Mouse (Mus musculus): ENCODE results near the gene Iqcj. TPM values are rescaled to one million over a fixed set of nuclear protein-coding genes. Genes with fewer than 3 reads are reported as not detected.

The Iqcj gene
- polyA plus RNA-seq, 1 experiment, result not detected

DNA sequence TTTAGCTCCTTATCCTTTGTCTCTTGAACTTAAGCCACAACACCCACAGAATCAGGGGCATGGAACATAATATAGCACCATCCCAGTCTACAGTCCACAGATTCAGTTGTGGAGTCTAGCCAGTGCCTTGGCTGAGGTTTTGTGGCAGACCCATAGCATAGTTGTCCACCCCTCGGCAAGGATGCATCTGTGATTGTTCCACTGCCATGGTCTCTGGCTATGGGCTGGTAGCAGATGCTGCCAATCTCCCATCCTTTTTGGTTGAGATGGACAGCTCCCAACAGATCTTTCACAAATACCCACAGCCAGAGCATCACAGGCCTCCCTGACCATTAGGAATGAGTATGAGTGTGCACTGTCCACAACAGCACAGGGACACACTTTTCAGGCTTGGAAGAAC, 5.8 kb upstream of the Iqcj start:
- Histone ChIP-seq H3K4me3 (ENCODE audit: low read depth, low read length) (no peak overlapping the region), H3K4me1 (ENCODE audit: control insufficient read depth, insufficient read depth, insufficient read length, low read length) (no peaks in the 10 kb centered on the region), H3K36me3 (ENCODE audit: control insufficient read depth, insufficient read depth, low read length) (no peaks in the 10 kb centered on the region), H3K27ac (ENCODE audit: insufficient read depth, low read depth, low read length) (no peak overlapping the region), H3K27me3 (ENCODE audit: control insufficient read depth, insufficient read depth, low read length) (no peaks in the 10 kb centered on the region)
- WGBS, result 67% methylated on average over 1 of the region's 1 CpGs
- no peak for TF ChIP-seq POLR2A (IDR thresholded peaks at IDR 0.05; ENCODE audit: low read depth, low read length)
- TF ChIP-seq CTCF (IDR thresholded peaks at IDR 0.05; ENCODE audit: extremely low read depth, insufficient read length, insufficient replicate concordance, low read depth, low read length), result no peak

DNA sequence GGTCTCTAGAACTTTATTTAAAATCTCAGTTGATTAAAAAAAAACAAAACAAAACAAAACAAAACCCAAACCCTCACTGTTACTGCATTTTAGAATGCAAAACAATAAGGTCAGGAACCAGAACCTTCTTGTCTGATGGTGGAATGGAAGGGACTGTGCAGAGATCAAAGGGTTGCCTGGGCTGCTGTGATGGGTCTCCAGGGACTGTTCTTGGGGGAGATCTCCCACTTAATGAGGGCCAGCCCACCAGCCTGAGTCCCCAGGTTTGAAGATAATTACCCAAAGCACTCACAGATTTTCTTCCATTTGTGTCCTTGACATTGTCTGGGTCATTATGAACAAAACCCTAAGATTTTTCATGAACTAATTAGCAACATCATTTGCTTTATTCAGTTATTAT, 4.8 kb upstream of the Iqcj start:
- Histone ChIP-seq H3K27me3 (ENCODE audit: control insufficient read depth, insufficient read depth, low read length) (no peaks in the 10 kb centered on the region), H3K36me3 (ENCODE audit: control insufficient read depth, insufficient read depth, low read length) (no peaks in the 10 kb centered on the region), H3K27ac (ENCODE audit: insufficient read depth, low read depth, low read length) (no peak overlapping the region), H3K4me1 (ENCODE audit: control insufficient read depth, insufficient read depth, insufficient read length, low read length) (no peaks in the 10 kb centered on the region), H3K4me3 (ENCODE audit: low read depth, low read length) (no peak overlapping the region)
- TF ChIP-seq CTCF (IDR thresholded peaks at IDR 0.05; ENCODE audit: extremely low read depth, insufficient read length, insufficient replicate concordance, low read depth, low read length) (no peak), POLR2A (IDR thresholded peaks at IDR 0.05; ENCODE audit: low read depth, low read length) (no peak)

DNA sequence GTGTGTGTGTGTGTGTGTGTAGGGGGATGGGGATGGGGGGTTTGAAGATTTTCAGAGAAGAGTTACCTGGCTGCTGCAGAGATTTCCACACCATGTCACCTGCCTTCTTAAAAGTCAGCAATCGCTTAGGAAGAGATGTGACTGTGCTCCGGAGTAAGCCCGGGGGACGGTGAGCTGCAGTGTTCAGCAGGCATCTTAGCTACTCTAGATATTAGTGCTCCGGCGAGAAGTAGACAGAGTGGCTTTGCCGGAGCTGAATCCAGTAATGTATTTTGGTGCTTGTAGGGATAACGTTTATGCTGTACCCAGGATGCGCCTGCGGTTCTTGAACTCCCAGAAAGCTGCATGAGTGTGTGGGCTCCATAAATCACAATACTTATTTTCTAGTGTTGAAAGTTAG, 748 bp downstream of the Iqcj start:
- WGBS, result 89% methylated on average over 10 of the region's 10 CpGs
- Histone ChIP-seq H3K27me3 (ENCODE audit: control insufficient read depth, insufficient read depth, low read length) (no peaks in the 10 kb centered on the region), H3K4me3 (ENCODE audit: low read depth, low read length) (no peak overlapping the region), H3K4me1 (ENCODE audit: control insufficient read depth, insufficient read depth, insufficient read length, low read length) (no peaks in the 10 kb centered on the region), H3K27ac (ENCODE audit: insufficient read depth, low read depth, low read length) (no peak overlapping the region), H3K36me3 (ENCODE audit: control insufficient read depth, insufficient read depth, low read length) (no peaks in the 10 kb centered on the region)
- TF ChIP-seq POLR2A (IDR thresholded peaks at IDR 0.05; ENCODE audit: low read depth, low read length) (no peak), CTCF (IDR thresholded peaks at IDR 0.05; ENCODE audit: extremely low read depth, insufficient read length, insufficient replicate concordance, low read depth, low read length) (no peak)

DNA sequence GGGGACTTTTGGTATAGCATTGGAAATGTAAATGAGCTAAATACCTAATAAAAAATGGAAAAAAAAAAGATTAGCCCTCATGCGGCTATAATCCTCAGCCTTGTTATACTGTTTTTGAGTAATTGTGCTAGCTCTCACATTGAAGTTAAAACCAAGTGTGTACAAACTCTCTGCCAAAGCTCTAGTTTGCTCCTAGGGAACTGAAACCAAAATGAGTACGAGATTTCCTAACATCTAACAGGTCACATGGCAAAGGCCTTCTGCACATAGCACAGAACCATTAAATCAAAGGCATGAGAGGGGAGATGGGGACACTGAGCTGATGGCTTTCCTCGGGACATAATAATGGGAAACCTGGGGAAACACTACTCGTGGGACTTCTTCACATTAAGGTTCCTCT, 10.5 kb downstream of the Iqcj start:
- Histone ChIP-seq H3K27me3 (ENCODE audit: control insufficient read depth, insufficient read depth, low read length) (no peaks in the 10 kb centered on the region), H3K36me3 (ENCODE audit: control insufficient read depth, insufficient read depth, low read length) (no peaks in the 10 kb centered on the region), H3K27ac (ENCODE audit: insufficient read depth, low read depth, low read length) (no peak overlapping the region), H3K4me3 (ENCODE audit: low read depth, low read length) (no peak overlapping the region), H3K4me1 (ENCODE audit: control insufficient read depth, insufficient read depth, insufficient read length, low read length) (no peaks in the 10 kb centered on the region)
- no peak for TF ChIP-seq POLR2A (IDR thresholded peaks at IDR 0.05; ENCODE audit: low read depth, low read length)
- TF ChIP-seq CTCF (IDR thresholded peaks at IDR 0.05; ENCODE audit: extremely low read depth, insufficient read length, insufficient replicate concordance, low read depth, low read length), result no peak
- 70% methylated on average over 4 of the region's 4 CpGs for WGBS

DNA sequence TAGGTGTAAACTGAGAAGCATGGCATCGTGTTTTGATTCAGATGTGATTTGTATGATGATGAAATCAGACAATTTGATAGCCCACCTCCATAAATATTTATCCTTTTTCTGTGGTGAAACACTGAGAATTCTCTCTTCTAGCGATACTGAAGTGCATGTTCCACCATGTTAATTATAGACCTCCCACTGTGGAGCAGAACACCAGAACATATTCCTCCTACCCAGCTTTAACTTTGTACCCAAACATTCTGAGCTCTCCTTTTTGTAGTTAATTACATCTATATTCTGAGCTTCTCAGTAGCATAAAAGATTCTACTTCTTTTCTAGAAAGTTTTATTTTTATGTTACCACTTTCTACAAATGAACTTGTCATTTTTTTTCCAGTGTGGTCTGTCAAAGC, 16.6 kb downstream of the Iqcj start:
- Histone ChIP-seq H3K27ac (ENCODE audit: insufficient read depth, low read depth, low read length) (no peak overlapping the region), H3K27me3 (ENCODE audit: control insufficient read depth, insufficient read depth, low read length) (no peaks in the 10 kb centered on the region), H3K36me3 (ENCODE audit: control insufficient read depth, insufficient read depth, low read length) (no peaks in the 10 kb centered on the region), H3K4me1 (ENCODE audit: control insufficient read depth, insufficient read depth, insufficient read length, low read length) (no peaks in the 10 kb centered on the region), H3K4me3 (ENCODE audit: low read depth, low read length) (no peak overlapping the region)
- TF ChIP-seq CTCF (IDR thresholded peaks at IDR 0.05; ENCODE audit: extremely low read depth, insufficient read length, insufficient replicate concordance, low read depth, low read length), result no peak
- TF ChIP-seq POLR2A (IDR thresholded peaks at IDR 0.05; ENCODE audit: low read depth, low read length), result no peak
- 75% methylated on average over 2 of the region's 2 CpGs for WGBS

DNA sequence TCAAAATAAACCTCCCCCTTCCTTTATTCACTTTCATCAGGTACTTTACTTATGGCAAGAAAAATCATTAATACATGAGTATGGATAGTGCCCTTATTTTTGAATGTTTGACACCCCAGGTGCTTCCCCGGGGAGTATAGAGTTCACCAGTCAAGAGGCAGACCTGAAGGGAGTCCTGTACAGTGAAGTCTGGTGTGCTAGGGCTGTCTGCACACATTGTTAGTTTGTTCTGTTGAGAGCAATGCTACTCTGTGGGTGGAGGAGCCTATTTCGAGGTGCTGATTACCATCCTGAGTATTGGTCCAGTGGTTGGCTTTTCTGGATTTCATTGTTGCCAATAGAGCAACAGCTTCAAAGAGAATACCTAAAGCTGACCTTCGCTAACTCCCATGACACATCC, 26.1 kb downstream of the Iqcj start:
- Histone ChIP-seq H3K27ac (ENCODE audit: insufficient read depth, low read depth, low read length) (no peak overlapping the region), H3K36me3 (ENCODE audit: control insufficient read depth, insufficient read depth, low read length) (no peaks in the 10 kb centered on the region), H3K4me1 (ENCODE audit: control insufficient read depth, insufficient read depth, insufficient read length, low read length) (no peaks in the 10 kb centered on the region), H3K4me3 (ENCODE audit: low read depth, low read length) (no peak overlapping the region), H3K27me3 (ENCODE audit: control insufficient read depth, insufficient read depth, low read length) (no peaks in the 10 kb centered on the region)
- no peak for TF ChIP-seq CTCF (IDR thresholded peaks at IDR 0.05; ENCODE audit: extremely low read depth, insufficient read length, insufficient replicate concordance, low read depth, low read length)
- no peak for TF ChIP-seq POLR2A (IDR thresholded peaks at IDR 0.05; ENCODE audit: low read depth, low read length)
- 76% methylated on average over 3 of the region's 3 CpGs for WGBS

DNA sequence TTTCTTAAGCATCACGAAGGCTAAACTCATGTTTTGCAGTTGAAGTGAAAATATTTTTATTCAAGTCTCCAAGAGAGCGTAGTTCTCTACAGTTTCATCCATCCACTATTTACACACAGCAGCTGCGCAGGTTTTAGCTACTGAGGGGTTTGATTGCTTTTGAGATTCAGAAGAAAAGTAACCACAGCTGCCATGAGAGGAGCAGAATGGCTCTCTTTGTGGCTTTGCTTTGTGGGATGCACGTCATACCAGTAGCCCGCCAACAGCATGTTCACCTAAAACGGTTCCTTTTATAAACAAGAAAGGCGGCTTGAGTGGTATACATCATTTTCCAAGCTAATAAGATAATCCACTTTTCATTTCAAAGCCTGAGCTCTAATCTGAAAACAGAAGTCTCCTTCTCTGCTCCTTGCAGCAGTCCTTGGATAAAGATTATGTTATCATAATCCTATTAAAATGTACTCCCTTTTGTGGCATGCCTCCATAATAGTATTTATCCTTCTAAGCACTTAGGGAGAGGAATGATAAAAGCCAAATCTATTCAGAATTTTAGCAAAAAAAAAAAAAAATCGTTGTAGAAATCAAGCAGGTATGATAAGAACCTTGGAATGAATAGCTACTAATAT, 26.7 kb downstream of the Iqcj start:
- no peak overlapping the region for H3K27ac ChIP-seq (ENCODE audit: insufficient read depth, low read depth, low read length)
- no peaks in the 10 kb centered on the region for H3K27me3 ChIP-seq (ENCODE audit: control insufficient read depth, insufficient read depth, low read length)
- WGBS, result 69% methylated on average over 8 of the region's 8 CpGs
- H3K36me3 ChIP-seq (ENCODE audit: control insufficient read depth, insufficient read depth, low read length), result no peaks in the 10 kb centered on the region
- no peak overlapping the region for H3K4me3 ChIP-seq (ENCODE audit: low read depth, low read length)
- no peak for TF ChIP-seq CTCF (IDR thresholded peaks at IDR 0.05; ENCODE audit: extremely low read depth, insufficient read length, insufficient replicate concordance, low read depth, low read length)
- no peak for TF ChIP-seq POLR2A (IDR thresholded peaks at IDR 0.05; ENCODE audit: low read depth, low read length)
- H3K4me1 ChIP-seq (ENCODE audit: control insufficient read depth, insufficient read depth, insufficient read length, low read length), result no peaks in the 10 kb centered on the region
